Comparison of ENCODE assay signal across 8 mouse cellular contexts in genomic region chr5:92043783-92044182, GRCm38 (mm10). TPM values are rescaled to one million over a fixed set of nuclear protein-coding genes. Genes with fewer than 3 reads are reported as not detected.
DNase-seq lines count a peak whose midpoint lies in the region; ATAC-seq lines count a peak whose summit lies in the region.

Gene Cdkl2 (minus strand): TSS chr5:92043883.

- peak within 1 kb of the TSS; percentile 91 for H3K4me2 ChIP-seq in kidney, embryonic 16.5 days (replicated peaks; ENCODE audit: low read depth, low read length)
- peak within 1 kb of the TSS; percentile 81 for H3K4me2 ChIP-seq in intestine, embryonic 16.5 days (ENCODE audit: low read depth, low read length)
- H3K4me2 ChIP-seq in midbrain, embryonic 14.5 days (ENCODE audit: low read length) = peak within 1 kb of the TSS; percentile 98

- peak within 1 kb of the TSS; percentile 74 for H3K27ac ChIP-seq in kidney, embryonic 16.5 days (ENCODE audit: low read length)
- H3K27ac ChIP-seq in embryonic facial prominence, embryonic 10.5 days (replicated peaks) = peak within 1 kb of the TSS; percentile 65
- peak within 1 kb of the TSS; percentile 72 for H3K27ac ChIP-seq in intestine, embryonic 16.5 days (ENCODE audit: low read length)
- H3K27ac ChIP-seq in midbrain, embryonic 14.5 days (replicated peaks; ENCODE audit: low read depth, low read length) = peak within 1 kb of the TSS; percentile 41; the same call in 1 of the 2 replicates

- 0 out of 2 replicates have a peak, but pooled peaks cover 7% of the 10 kb centered on the region for H3K4me1 ChIP-seq in kidney, embryonic 16.5 days (ENCODE audit: insufficient read depth, low read length)
- peaks cover 12% of the 10 kb centered on the region for H3K4me1 ChIP-seq in embryonic facial prominence, embryonic 10.5 days
- H3K4me1 ChIP-seq in intestine, embryonic 16.5 days (ENCODE audit: control insufficient read depth, insufficient read depth, low read length) = no peaks in the 10 kb centered on the region
- H3K4me1 ChIP-seq in midbrain, embryonic 14.5 days (ENCODE audit: control insufficient read depth, insufficient read depth, low read length) = no peaks in the 10 kb centered on the region

- WGBS in kidney, embryonic 16.5 days = 73% methylated on average over 4 of the region's 4 CpGs
- WGBS in embryonic facial prominence, embryonic 10.5 days = 79% methylated on average over 4 of the region's 4 CpGs
- WGBS in intestine, embryonic 16.5 days = 76% methylated on average over 4 of the region's 4 CpGs
- 72% methylated on average over 4 of the region's 4 CpGs for WGBS in midbrain, embryonic 14.5 days

- H3K36me3 ChIP-seq in kidney, embryonic 16.5 days (ENCODE audit: insufficient read depth, low read length) = no peaks in the 10 kb centered on the region
- H3K36me3 ChIP-seq in embryonic facial prominence, embryonic 10.5 days (replicated peaks) = no peaks in the 10 kb centered on the region
- H3K36me3 ChIP-seq in intestine, embryonic 16.5 days (ENCODE audit: control insufficient read depth, insufficient read depth, low read length) = no peaks in the 10 kb centered on the region
- no peaks in the 10 kb centered on the region for H3K36me3 ChIP-seq in midbrain, embryonic 14.5 days (ENCODE audit: control insufficient read depth, insufficient read depth, low read length)

- no peak for ATAC-seq in kidney, embryonic 16.5 days (ENCODE audit: low FRiP score, low TSS enrichment)
- ATAC-seq in intestine, embryonic 16.5 days = no peak
- ATAC-seq in midbrain, embryonic 14.5 days (ENCODE audit: low FRiP score, low TSS enrichment) = no peak

- no peaks in the 10 kb centered on the region for H3K9me3 ChIP-seq in kidney, embryonic 16.5 days (ENCODE audit: low read length)
- no peaks in the 10 kb centered on the region for H3K9me3 ChIP-seq in embryonic facial prominence, embryonic 10.5 days
- H3K9me3 ChIP-seq in intestine, embryonic 16.5 days (ENCODE audit: control insufficient read depth, low read length) = no peaks in the 10 kb centered on the region
- no peaks in the 10 kb centered on the region for H3K9me3 ChIP-seq in midbrain, embryonic 14.5 days (ENCODE audit: control insufficient read depth, low read length)

- H3K27me3 ChIP-seq in kidney, embryonic 16.5 days (ENCODE audit: insufficient read depth, low read length) = peaks cover 6% of the 10 kb centered on the region
- peaks cover 41% of the 10 kb centered on the region for H3K27me3 ChIP-seq in embryonic facial prominence, embryonic 10.5 days (replicated peaks; ENCODE audit: low read depth, poor library complexity, severe bottlenecking)
- H3K27me3 ChIP-seq in intestine, embryonic 16.5 days (replicated peaks; ENCODE audit: control insufficient read depth, insufficient read depth, low read length) = no peaks in the 10 kb centered on the region
- H3K27me3 ChIP-seq in midbrain, embryonic 14.5 days (ENCODE audit: control insufficient read depth, insufficient read depth, low read length) = peaks cover 6% of the 10 kb centered on the region; the same call in 1 of the 2 replicates

- peak within 1 kb of the TSS; percentile 88 for H3K4me3 ChIP-seq in kidney, embryonic 16.5 days (ENCODE audit: low read length)
- H3K4me3 ChIP-seq in embryonic facial prominence, embryonic 10.5 days = peak within 1 kb of the TSS; percentile 83
- peak within 1 kb of the TSS; percentile 65 for H3K4me3 ChIP-seq in intestine, embryonic 16.5 days (ENCODE audit: low read length)
- peak within 1 kb of the TSS; percentile 76 for H3K4me3 ChIP-seq in midbrain, embryonic 14.5 days (replicated peaks; ENCODE audit: low read depth, low read length)

- peak within 1 kb of the TSS; percentile 70 for H3K9ac ChIP-seq in kidney, embryonic 16.5 days (replicated peaks; ENCODE audit: low read length)
- H3K9ac ChIP-seq in intestine, embryonic 16.5 days (ENCODE audit: low read depth, low read length) = peak within 1 kb of the TSS; percentile 68
- peak within 1 kb of the TSS; percentile 57 for H3K9ac ChIP-seq in midbrain, embryonic 14.5 days (replicated peaks; ENCODE audit: low read length)

- no peak for DNase-seq in kidney, postnatal 10 days
- DNase-seq in embryonic facial prominence, embryonic 10.5 days (ENCODE audit: low spot score) = no peak
- DNase-seq in midbrain, embryonic 14.5 days = no peak
- DNase-seq in ovary, postnatal 14 days (ENCODE audit: low spot score) = no peak
- no peak for DNase-seq in spleen, adult 12 weeks (ENCODE audit: low spot score)
- no peak for DNase-seq in kidney, adult 8-10 months

RNA-seq across cellular contexts. Expression of gene Cdkl2, which starts in this region (rescaled TPM):
- 1.6 TPM in 2 replicates for polyA plus RNA-seq in kidney, embryonic 16.5 days (2015; fragmentation: Nextera tagmentation; extraction: Ambion mirVana)
- polyA plus RNA-seq in embryonic facial prominence, embryonic 10.5 days (2016; fragmentation: Nextera tagmentation; extraction: Ambion mirVana) = 0.35 and 0.88 TPM in 2 replicates
- polyA plus RNA-seq in intestine, embryonic 16.5 days (2015; fragmentation: Nextera tagmentation; extraction: Ambion mirVana) = 2.7 and 3.7 TPM in 2 replicates
- polyA plus RNA-seq in midbrain, embryonic 14.5 days (2014; fragmentation: Nextera tagmentation; extraction: Ambion mirVana) = 7.7 and 8.3 TPM in 2 replicates
